Mouse (Mus musculus): ENCODE measurements around the gene Pip4k2b. TPM values are rescaled to one million over a fixed set of nuclear protein-coding genes. Genes with fewer than 3 reads are reported as not detected.
A peak's percentile ranks its signal among the peaks of the same experiment; 100 is the strongest.

Gene Pip4k2b
- polyA plus RNA-seq, 1 experiment from 2014 or later: 0.86 TPM

- ATAC-seq: no peak
- no peaks in the 10 kb centered on the region for H3K9me3 ChIP-seq (ENCODE audit: control insufficient read depth, low read length)
- H3K4me3 ChIP-seq (ENCODE audit: low read length): no peak overlapping the region
- H3K27me3 ChIP-seq (replicated peaks; ENCODE audit: control insufficient read depth, insufficient read depth, low read length): 0 out of 2 replicates have a peak, but pooled peaks cover 4% of the 10 kb centered on the region
- H3K4me1 ChIP-seq (ENCODE audit: control insufficient read depth, insufficient read depth, low read length): peaks cover 37% of the 10 kb centered on the region
- no peak overlapping the region for H3K9ac ChIP-seq (ENCODE audit: low read depth, low read length)
- H3K36me3 ChIP-seq (ENCODE audit: control insufficient read depth, insufficient read depth, low read length): peaks cover 22% of the 10 kb centered on the region
- no peak overlapping the region for H3K27ac ChIP-seq (ENCODE audit: low read length)
- 91% methylated on average over 7 of the region's 7 CpGs for WGBS
- H3K4me2 ChIP-seq (ENCODE audit: low read depth, low read length): no peak overlapping the region
Measured at GRCm38 (mm10) chr11:97666221-97666620, 78.3 kb downstream of the Pip4k2b start.

- WGBS: 88% methylated on average over 13 of the region's 13 CpGs
- peak overlapping the region; percentile 1; the same call in 1 of the 2 replicates for H3K9ac ChIP-seq (ENCODE audit: low read depth, low read length)
- H3K36me3 ChIP-seq (ENCODE audit: control insufficient read depth, insufficient read depth, low read length): peaks cover 16% of the 10 kb centered on the region
- no peak overlapping the region for H3K4me3 ChIP-seq (ENCODE audit: low read length)
- peaks cover 44% of the 10 kb centered on the region for H3K4me1 ChIP-seq (ENCODE audit: control insufficient read depth, insufficient read depth, low read length)
- ATAC-seq: no peak
- 0 out of 2 replicates have a peak, but pooled peaks cover 4% of the 10 kb centered on the region for H3K27me3 ChIP-seq (replicated peaks; ENCODE audit: control insufficient read depth, insufficient read depth, low read length)
- no peak overlapping the region for H3K4me2 ChIP-seq (ENCODE audit: low read depth, low read length)
- no peaks in the 10 kb centered on the region for H3K9me3 ChIP-seq (ENCODE audit: control insufficient read depth, low read length)
- H3K27ac ChIP-seq (ENCODE audit: low read length): no peak overlapping the region
Measured at GRCm38 (mm10) chr11:97665431-97665830, 79.1 kb downstream of the Pip4k2b start.

Small RNA genes within 50 kb of the gene (microRNA-seq; reads per million reads assigned to microRNA genes)
- not detected for gene Mir6927
- gene Mir8102: not detected

Other genes starting within 250 kb of the Pip4k2b start
- 0.18 and 0.45 TPM in 2 replicates for gene 4933428G20Rik, start 244.4 kb downstream of the Pip4k2b start, polyA plus RNA-seq (2015; fragmentation: Nextera tagmentation; extraction: Ambion mirVana)
- gene Srcin1, start 168.5 kb downstream of the Pip4k2b start, polyA plus RNA-seq (2015; fragmentation: Nextera tagmentation; extraction: Ambion mirVana): 0.10 and 0.12 TPM in 2 replicates
- 1.1 and 1.3 TPM in 2 replicates for gene Epop, start 115.0 kb downstream of the Pip4k2b start, polyA plus RNA-seq (2015; fragmentation: Nextera tagmentation; extraction: Ambion mirVana)
- gene Mllt6, start 81.3 kb downstream of the Pip4k2b start, polyA plus RNA-seq (2015; fragmentation: Nextera tagmentation; extraction: Ambion mirVana): 2.2 and 2.6 TPM in 2 replicates
- gene Cisd3, start 58.9 kb downstream of the Pip4k2b start, polyA plus RNA-seq (2015; fragmentation: Nextera tagmentation; extraction: Ambion mirVana): 120 and 135 TPM in 2 replicates
- 11.9 and 12.1 TPM in 2 replicates for gene Pcgf2, start 44.2 kb downstream of the Pip4k2b start, polyA plus RNA-seq (2015; fragmentation: Nextera tagmentation; extraction: Ambion mirVana)
- gene Psmb3, start 41.3 kb downstream of the Pip4k2b start, polyA plus RNA-seq (2015; fragmentation: Nextera tagmentation; extraction: Ambion mirVana): 419 and 429 TPM in 2 replicates
- gene Cwc25, start 21.9 kb upstream of the Pip4k2b start, polyA plus RNA-seq (2015; fragmentation: Nextera tagmentation; extraction: Ambion mirVana): 11.1 and 11.9 TPM in 2 replicates
- not detected in 2 replicates for gene 1700001P01Rik, start 31.2 kb upstream of the Pip4k2b start, polyA plus RNA-seq (2015; fragmentation: Nextera tagmentation; extraction: Ambion mirVana)
- gene Rpl23, start 37.7 kb upstream of the Pip4k2b start, polyA plus RNA-seq (2015; fragmentation: Nextera tagmentation; extraction: Ambion mirVana): 466 and 491 TPM in 2 replicates
- gene Lasp1, start 54.3 kb upstream of the Pip4k2b start, polyA plus RNA-seq (2015; fragmentation: Nextera tagmentation; extraction: Ambion mirVana): 141 and 148 TPM in 2 replicates
- gene B230217C12Rik, start 96.1 kb upstream of the Pip4k2b start, polyA plus RNA-seq (2015; fragmentation: Nextera tagmentation; extraction: Ambion mirVana): 4.1 TPM in 2 replicates
- 0.26 and 0.78 TPM in 2 replicates for gene Fbxo47, start 139.4 kb upstream of the Pip4k2b start, polyA plus RNA-seq (2015; fragmentation: Nextera tagmentation; extraction: Ambion mirVana)
- gene Plxdc1, start 241.7 kb upstream of the Pip4k2b start, polyA plus RNA-seq (2015; fragmentation: Nextera tagmentation; extraction: Ambion mirVana): 0.34 and 0.65 TPM in 2 replicates